Mouse (Mus musculus): ENCODE measurements around the gene Tmem159. TPM values are rescaled to one million over a fixed set of nuclear protein-coding genes. Genes with fewer than 3 reads are reported as not detected.

Gene Tmem159
- polyA plus RNA-seq, 1 experiment = not detected

DNA sequence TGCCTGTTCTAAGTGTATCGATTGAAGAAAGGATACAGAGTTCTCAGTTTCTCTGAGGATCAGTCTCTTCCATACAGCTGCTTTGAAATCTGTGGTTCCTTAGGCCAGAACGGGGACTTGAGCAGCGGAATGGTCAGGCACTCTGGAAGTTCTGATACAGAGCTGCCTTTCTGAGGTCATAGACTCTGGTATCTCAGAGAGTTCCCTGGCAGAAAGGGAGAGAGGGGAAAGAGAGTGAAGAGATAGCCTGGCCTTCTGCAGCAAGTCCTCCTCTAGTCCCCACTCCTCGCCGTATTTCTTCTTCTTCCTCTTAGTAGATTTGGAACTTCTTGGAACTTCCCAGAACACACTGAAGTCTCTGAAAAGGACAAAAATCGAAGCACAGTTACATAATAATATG is 7.0 kb upstream of the Tmem159 start, which contains the start of gene Dnah3:
TSS of gene Dnah3 (minus strand) at position 101 of the 400 bp plus-strand sequence.
- Histone ChIP-seq H3K4me3 (replicated peaks) (no peak within 1 kb of the TSS), H3K36me3 (ENCODE audit: control insufficient read depth) (no peaks in the 10 kb centered on the region), H3K27me3 (ENCODE audit: control insufficient read depth) (no peaks in the 10 kb centered on the region), H3K9me3 (ENCODE audit: control insufficient read depth, low read length) (no peaks in the 10 kb centered on the region; the same call in 1 of the 2 replicates), H3K4me1 (ENCODE audit: control insufficient read depth) (no peaks in the 10 kb centered on the region)
- TF ChIP-seq GATA1 (IDR thresholded peaks at IDR 0.05; ENCODE audit: low read length) = no peak
- TF ChIP-seq TAL1 (IDR thresholded peaks at IDR 0.05; ENCODE audit: low read length) = no peak

DNA sequence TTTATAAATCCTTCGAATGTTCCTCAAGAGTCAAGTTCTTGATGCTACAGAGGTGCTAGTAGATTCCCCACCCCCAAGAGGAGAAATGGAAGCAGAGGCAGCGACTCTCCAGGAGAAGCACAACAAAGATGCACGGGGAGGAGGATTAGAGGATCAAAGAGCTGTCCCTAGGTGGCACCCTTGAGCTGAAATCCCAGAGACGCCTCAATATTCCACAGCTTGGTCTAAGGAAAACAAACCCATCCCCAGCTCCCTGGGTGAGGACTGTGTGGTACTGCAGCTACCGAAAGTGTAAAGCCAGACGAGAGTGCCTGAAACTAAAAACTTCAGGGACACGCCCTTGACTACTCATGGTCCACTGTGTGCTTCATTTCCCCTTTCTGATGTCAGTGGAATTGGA is 4.3 kb upstream of the Tmem159 start:
- peaks cover 7% of the 10 kb centered on the region for H3K4me1 ChIP-seq (ENCODE audit: control insufficient read depth)
- H3K9me3 ChIP-seq (ENCODE audit: control insufficient read depth, low read length) = no peaks in the 10 kb centered on the region
- no peaks in the 10 kb centered on the region for H3K36me3 ChIP-seq (ENCODE audit: control insufficient read depth)
- no peak for TF ChIP-seq GATA1 (IDR thresholded peaks at IDR 0.05; ENCODE audit: low read length)
- TF ChIP-seq TAL1 (IDR thresholded peaks at IDR 0.05; ENCODE audit: low read length) = no peak
- peaks cover 8% of the 10 kb centered on the region for H3K27me3 ChIP-seq (ENCODE audit: control insufficient read depth)
- H3K4me3 ChIP-seq (replicated peaks) = no peak overlapping the region

DNA sequence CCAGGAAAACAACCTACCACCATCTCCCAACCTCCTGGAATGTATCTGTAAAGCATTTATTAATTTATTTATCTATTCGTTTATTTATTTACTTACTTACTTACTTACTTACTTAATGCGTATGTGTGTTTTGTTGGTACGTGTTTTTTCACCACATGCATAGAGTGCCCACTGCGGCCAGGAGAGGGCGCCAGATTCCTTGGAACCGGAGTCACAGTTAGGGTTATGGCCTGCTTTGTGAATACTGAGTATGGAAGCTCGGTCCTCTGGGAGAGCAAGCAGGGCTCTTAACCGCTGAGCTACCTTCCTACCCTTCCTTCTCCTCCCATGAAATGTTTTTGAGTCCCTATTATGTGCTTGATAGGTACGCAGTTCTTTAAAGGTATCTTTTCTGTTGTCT is 3.8 kb upstream of the Tmem159 start:
- H3K4me3 ChIP-seq (replicated peaks) = no peak overlapping the region
- no peaks in the 10 kb centered on the region for H3K36me3 ChIP-seq (ENCODE audit: control insufficient read depth)
- peaks cover 14% of the 10 kb centered on the region for H3K27me3 ChIP-seq (ENCODE audit: control insufficient read depth)
- peaks cover 9% of the 10 kb centered on the region for H3K4me1 ChIP-seq (ENCODE audit: control insufficient read depth)
- no peaks in the 10 kb centered on the region for H3K9me3 ChIP-seq (ENCODE audit: control insufficient read depth, low read length)
- TF ChIP-seq TAL1 (IDR thresholded peaks at IDR 0.05; ENCODE audit: low read length) (no peak), GATA1 (IDR thresholded peaks at IDR 0.05; ENCODE audit: low read length) (no peak)

DNA sequence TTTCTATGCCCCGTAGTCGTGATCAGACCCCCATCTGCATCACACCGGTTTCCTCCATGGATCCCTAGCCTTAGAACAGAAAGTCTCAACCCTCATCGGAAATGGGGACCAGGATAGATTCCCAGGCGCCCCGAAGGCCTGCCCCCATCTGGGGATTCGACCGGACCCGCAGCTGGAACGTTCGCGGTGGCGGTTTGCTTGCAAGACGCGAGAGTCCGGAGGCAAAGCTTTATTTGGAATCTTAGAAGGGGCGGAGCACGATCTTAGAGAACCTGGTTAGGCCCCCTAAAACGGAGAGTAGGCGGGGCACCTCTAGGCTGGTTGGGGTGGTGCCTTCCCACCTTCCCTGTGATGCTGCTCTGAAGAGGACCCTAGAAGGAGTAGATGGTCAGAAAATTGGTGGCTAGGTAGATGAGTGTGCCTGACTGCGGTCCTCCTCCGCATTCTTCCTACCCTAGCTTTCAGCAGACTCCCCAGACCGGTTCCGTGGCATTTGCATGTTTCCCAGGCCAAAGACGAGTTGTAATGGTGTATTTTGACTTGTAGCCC is 940 bp downstream of the Tmem159 start:
- TF ChIP-seq TAL1 (IDR thresholded peaks at IDR 0.05; ENCODE audit: low read length) (no peak), GATA1 (IDR thresholded peaks at IDR 0.05; ENCODE audit: low read length) (no peak)
- H3K4me1 ChIP-seq (ENCODE audit: control insufficient read depth) = peaks cover 9% of the 10 kb centered on the region
- peak overlapping the region; percentile 45 for H3K4me3 ChIP-seq (replicated peaks)
- H3K9me3 ChIP-seq (ENCODE audit: control insufficient read depth, low read length) = no peaks in the 10 kb centered on the region
- no peaks in the 10 kb centered on the region for H3K36me3 ChIP-seq (ENCODE audit: control insufficient read depth)
- H3K27me3 ChIP-seq (ENCODE audit: control insufficient read depth) = peaks cover 16% of the 10 kb centered on the region

DNA sequence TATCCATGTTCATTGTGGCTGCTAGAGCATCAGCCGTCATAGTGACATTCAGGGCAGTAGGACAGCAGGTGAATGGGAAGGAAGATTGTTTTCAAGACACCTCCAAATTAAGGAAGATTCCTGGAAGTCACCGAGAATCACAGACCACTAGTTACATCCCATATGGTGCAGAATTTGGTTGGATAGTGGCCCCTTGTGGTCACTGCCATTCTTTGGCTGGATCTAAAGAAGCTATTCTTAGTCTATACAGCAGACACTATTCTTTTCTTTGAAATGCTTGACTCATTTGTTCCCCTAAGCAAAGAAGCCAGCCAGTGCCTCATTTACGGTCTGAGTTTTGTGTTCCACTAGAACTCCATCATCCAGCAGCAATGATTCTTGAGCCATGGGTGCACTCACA is 2.8 kb downstream of the Tmem159 start:
- no peaks in the 10 kb centered on the region for H3K9me3 ChIP-seq (ENCODE audit: control insufficient read depth, low read length)
- TF ChIP-seq GATA1 (IDR thresholded peaks at IDR 0.05; ENCODE audit: low read length) (no peak), TAL1 (IDR thresholded peaks at IDR 0.05; ENCODE audit: low read length) (no peak)
- peaks cover 9% of the 10 kb centered on the region for H3K4me1 ChIP-seq (ENCODE audit: control insufficient read depth)
- no peaks in the 10 kb centered on the region for H3K36me3 ChIP-seq (ENCODE audit: control insufficient read depth)
- H3K27me3 ChIP-seq (ENCODE audit: control insufficient read depth) = peaks cover 16% of the 10 kb centered on the region
- no peak overlapping the region for H3K4me3 ChIP-seq (replicated peaks)

DNA sequence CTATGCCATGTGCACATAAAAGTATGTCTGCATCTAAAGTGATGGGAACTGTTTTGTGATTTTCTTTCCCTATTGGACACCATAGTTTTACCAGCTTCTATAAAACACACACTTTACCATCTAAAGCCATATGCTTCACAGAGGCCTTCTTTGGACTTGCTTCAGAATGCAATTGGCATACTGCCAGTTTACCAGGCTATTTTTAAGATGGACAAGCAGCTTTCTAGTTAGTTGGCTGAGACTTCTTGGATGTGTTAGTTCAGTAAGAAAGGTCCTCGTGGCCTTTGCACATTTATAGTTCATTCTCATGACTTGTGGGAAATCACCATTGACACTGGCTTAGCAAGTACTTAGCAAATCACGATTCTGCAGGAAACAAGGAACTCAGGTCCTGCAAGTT is 4.2 kb downstream of the Tmem159 start:
- TF ChIP-seq TAL1 (IDR thresholded peaks at IDR 0.05; ENCODE audit: low read length) = no peak
- TF ChIP-seq GATA1 (IDR thresholded peaks at IDR 0.05; ENCODE audit: low read length) = no peak
- peaks cover 16% of the 10 kb centered on the region for H3K27me3 ChIP-seq (ENCODE audit: control insufficient read depth)
- H3K4me1 ChIP-seq (ENCODE audit: control insufficient read depth) = peaks cover 9% of the 10 kb centered on the region
- no peak overlapping the region for H3K4me3 ChIP-seq (replicated peaks)
- H3K36me3 ChIP-seq (ENCODE audit: control insufficient read depth) = no peaks in the 10 kb centered on the region
- no peaks in the 10 kb centered on the region for H3K9me3 ChIP-seq (ENCODE audit: control insufficient read depth, low read length)

DNA sequence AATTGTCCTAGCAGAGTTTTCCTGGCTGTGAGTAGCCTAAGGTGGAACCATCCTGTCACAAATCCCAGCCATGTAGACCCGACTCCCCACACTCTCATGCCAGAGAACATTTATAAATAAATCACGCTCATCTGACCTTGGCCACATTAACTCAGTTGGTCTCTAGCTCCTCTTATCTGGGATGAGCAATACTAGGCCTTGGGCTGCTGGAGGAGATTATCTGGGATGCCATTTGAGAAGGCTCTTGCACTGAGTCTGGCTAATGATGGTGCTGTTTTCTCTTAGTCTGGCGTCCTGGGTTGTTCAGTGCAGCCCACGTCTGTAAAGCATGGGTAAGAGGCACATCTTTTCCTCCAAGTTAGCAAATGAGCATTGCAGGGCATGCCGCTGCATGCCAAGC is 7.5 kb downstream of the Tmem159 start:
- Histone ChIP-seq H3K27me3 (ENCODE audit: control insufficient read depth) (no peaks in the 10 kb centered on the region), H3K4me3 (replicated peaks) (no peak overlapping the region), H3K36me3 (ENCODE audit: control insufficient read depth) (no peaks in the 10 kb centered on the region), H3K9me3 (ENCODE audit: control insufficient read depth, low read length) (no peaks in the 10 kb centered on the region), H3K4me1 (ENCODE audit: control insufficient read depth) (no peaks in the 10 kb centered on the region)
- TF ChIP-seq GATA1 (IDR thresholded peaks at IDR 0.05; ENCODE audit: low read length) (no peak), TAL1 (IDR thresholded peaks at IDR 0.05; ENCODE audit: low read length) (no peak)

DNA sequence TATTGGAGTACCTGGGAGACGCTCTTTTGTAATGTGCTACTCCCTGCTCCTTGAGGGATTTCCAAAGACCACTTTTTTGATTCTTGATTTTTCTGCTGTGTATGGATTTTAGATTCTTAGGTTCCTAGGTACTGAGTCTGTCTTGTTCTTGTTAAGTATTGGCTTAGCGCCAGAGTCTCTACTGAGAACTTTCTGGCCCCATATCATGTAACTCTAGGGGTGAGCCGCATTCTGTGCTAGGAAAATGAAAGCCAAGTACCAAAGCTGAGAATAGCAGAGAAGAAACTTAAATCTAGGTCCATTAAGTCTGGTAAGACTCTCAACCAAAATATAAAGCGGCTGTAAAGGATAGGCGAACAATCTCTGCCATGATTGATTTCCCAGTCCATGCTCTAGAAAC is 14.8 kb downstream of the Tmem159 start:
- no peaks in the 10 kb centered on the region for H3K4me1 ChIP-seq (ENCODE audit: control insufficient read depth)
- H3K27me3 ChIP-seq (ENCODE audit: control insufficient read depth) = no peaks in the 10 kb centered on the region
- H3K4me3 ChIP-seq (replicated peaks) = no peak overlapping the region
- no peaks in the 10 kb centered on the region for H3K36me3 ChIP-seq (ENCODE audit: control insufficient read depth)
- no peaks in the 10 kb centered on the region for H3K9me3 ChIP-seq (ENCODE audit: control insufficient read depth, low read length)
- TF ChIP-seq GATA1 (IDR thresholded peaks at IDR 0.05; ENCODE audit: low read length) = no peak
- TF ChIP-seq TAL1 (IDR thresholded peaks at IDR 0.05; ENCODE audit: low read length) = no peak

DNA sequence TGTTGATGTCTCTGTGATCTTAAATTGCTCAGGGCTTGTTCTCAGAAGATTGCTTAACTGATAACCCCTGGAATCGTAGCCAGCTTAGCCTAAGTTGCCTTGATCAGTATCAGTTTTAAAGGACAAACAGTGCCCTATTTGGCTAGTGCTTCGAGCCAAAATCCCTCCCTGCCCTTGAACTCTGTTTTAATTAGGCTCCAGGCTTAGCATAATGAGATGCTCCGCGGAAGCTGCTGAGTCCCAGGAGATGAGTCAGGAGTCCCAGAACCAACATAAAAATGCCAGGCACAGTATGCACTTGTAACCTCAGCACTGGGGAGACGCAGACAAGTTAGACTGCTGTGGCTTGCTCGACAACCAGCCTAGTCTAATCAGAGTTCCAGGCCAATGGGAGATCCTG is 15.4 kb downstream of the Tmem159 start:
- TF ChIP-seq GATA1 (IDR thresholded peaks at IDR 0.05; ENCODE audit: low read length) (no peak), TAL1 (IDR thresholded peaks at IDR 0.05; ENCODE audit: low read length) (no peak)
- Histone ChIP-seq H3K4me1 (ENCODE audit: control insufficient read depth) (no peaks in the 10 kb centered on the region), H3K36me3 (ENCODE audit: control insufficient read depth) (no peaks in the 10 kb centered on the region), H3K4me3 (replicated peaks) (no peak overlapping the region), H3K27me3 (ENCODE audit: control insufficient read depth) (no peaks in the 10 kb centered on the region), H3K9me3 (ENCODE audit: control insufficient read depth, low read length) (no peaks in the 10 kb centered on the region)

DNA sequence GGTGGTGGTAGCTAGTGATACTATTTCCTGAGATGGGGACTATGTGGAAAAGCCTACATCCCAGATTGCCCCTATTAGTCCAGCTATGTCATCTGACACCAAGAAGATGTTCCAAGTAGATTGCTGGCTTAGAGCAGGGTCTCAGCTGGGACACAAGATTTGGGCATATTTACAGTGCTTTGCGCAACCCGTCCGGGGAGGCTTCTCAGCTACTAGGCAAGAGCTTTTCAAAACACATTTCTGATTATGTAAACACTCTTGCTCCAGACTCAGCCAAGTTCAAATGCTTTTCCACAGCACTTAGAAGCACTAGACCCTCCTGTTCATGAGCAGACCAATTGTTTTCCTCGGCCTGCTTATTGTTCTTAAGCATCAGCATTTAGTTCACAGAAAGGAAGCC is 21.6 kb downstream of the Tmem159 start:
- Histone ChIP-seq H3K27me3 (ENCODE audit: control insufficient read depth) (no peaks in the 10 kb centered on the region), H3K4me3 (replicated peaks) (no peak overlapping the region), H3K9me3 (ENCODE audit: control insufficient read depth, low read length) (no peaks in the 10 kb centered on the region), H3K36me3 (ENCODE audit: control insufficient read depth) (no peaks in the 10 kb centered on the region), H3K4me1 (ENCODE audit: control insufficient read depth) (no peaks in the 10 kb centered on the region)
- no peak for TF ChIP-seq GATA1 (IDR thresholded peaks at IDR 0.05; ENCODE audit: low read length)
- TF ChIP-seq TAL1 (IDR thresholded peaks at IDR 0.05; ENCODE audit: low read length) = no peak
